Mouse (Mus musculus): ENCODE results near the gene Bzw1. TPM values are rescaled to one million over a fixed set of nuclear protein-coding genes. Genes with fewer than 3 reads are reported as not detected.
"Not testable (repeated sequence)": the region's sequence is repeated elsewhere in the genome, so short reads cannot be mapped to it uniquely, and the experiment has no call there.

Bzw1 gene
- polyA plus RNA-seq, 1 experiment from 2014 or later, result 111 TPM

GRCm38 (mm10) chr1:58364551-58364950 lies 28.1 kb upstream of the Bzw1 start:
- no peak overlapping the region for H3K9ac ChIP-seq (ENCODE audit: low read depth, low read length)
- WGBS (ENCODE audit: insufficient replicate concordance), result 77% methylated on average over 12 of the region's 12 CpGs
- ATAC-seq (ENCODE audit: low read depth), result no peak
- no peak overlapping the region for H3K4me2 ChIP-seq (ENCODE audit: low read depth, low read length)
- H3K9me3 ChIP-seq (replicated peaks; ENCODE audit: control insufficient read depth, low read length), result no peaks in the 10 kb centered on the region
- H3K27me3 ChIP-seq (ENCODE audit: control insufficient read depth, insufficient read depth, low read depth, low read length), result no peaks in the 10 kb centered on the region
- no peak overlapping the region for H3K27ac ChIP-seq (ENCODE audit: low read length)
- H3K4me3 ChIP-seq (ENCODE audit: low read depth, low read length), result no peak overlapping the region
- H3K4me1 ChIP-seq (ENCODE audit: control insufficient read depth, low read depth, low read length), result no peaks in the 10 kb centered on the region
- H3K36me3 ChIP-seq (ENCODE audit: control insufficient read depth, insufficient read depth), result no peaks in the 10 kb centered on the region

GRCm38 (mm10) chr1:58365829-58366228 lies 26.9 kb upstream of the Bzw1 start:
- Histone ChIP-seq H3K27ac (ENCODE audit: low read length) (no peak overlapping the region), H3K9me3 (replicated peaks; ENCODE audit: control insufficient read depth, low read length) (no peaks in the 10 kb centered on the region), H3K9ac (ENCODE audit: low read depth, low read length) (no peak overlapping the region), H3K4me1 (ENCODE audit: control insufficient read depth, low read depth, low read length) (no peaks in the 10 kb centered on the region), H3K36me3 (ENCODE audit: control insufficient read depth, insufficient read depth) (no peaks in the 10 kb centered on the region), H3K27me3 (ENCODE audit: control insufficient read depth, insufficient read depth, low read depth, low read length) (no peaks in the 10 kb centered on the region), H3K4me3 (ENCODE audit: low read depth, low read length) (no peak overlapping the region), H3K4me2 (ENCODE audit: low read depth, low read length) (no peak overlapping the region)
- no peak for ATAC-seq (ENCODE audit: low read depth)
- 66% methylated on average over 3 of the region's 3 CpGs for WGBS (ENCODE audit: insufficient replicate concordance)

- no peak for ATAC-seq (ENCODE audit: low read depth)
- Histone ChIP-seq H3K4me1 (ENCODE audit: control insufficient read depth, low read depth, low read length) (no peaks in the 10 kb centered on the region), H3K27me3 (ENCODE audit: control insufficient read depth, insufficient read depth, low read depth, low read length) (no peaks in the 10 kb centered on the region), H3K4me3 (ENCODE audit: low read depth, low read length) (no peak overlapping the region), H3K36me3 (ENCODE audit: control insufficient read depth, insufficient read depth) (no peaks in the 10 kb centered on the region), H3K9me3 (replicated peaks; ENCODE audit: control insufficient read depth, low read length) (no peaks in the 10 kb centered on the region), H3K4me2 (ENCODE audit: low read depth, low read length) (no peak overlapping the region), H3K9ac (ENCODE audit: low read depth, low read length) (no peak overlapping the region), H3K27ac (ENCODE audit: low read length) (no peak overlapping the region)
- WGBS (ENCODE audit: insufficient replicate concordance), result 74% methylated on average over 12 of the region's 12 CpGs
These were observed 25.8 kb upstream of the Bzw1 start for GRCm38 (mm10) chr1:58366737-58367471.

GRCm38 (mm10) chr1:58369716-58370115 lies 23.0 kb upstream of the Bzw1 start:
- H3K4me3 ChIP-seq (ENCODE audit: low read depth, low read length), result no peak overlapping the region
- H3K9ac ChIP-seq (ENCODE audit: low read depth, low read length), result no peak overlapping the region
- no peaks in the 10 kb centered on the region for H3K27me3 ChIP-seq (ENCODE audit: control insufficient read depth, insufficient read depth, low read depth, low read length)
- WGBS (ENCODE audit: insufficient replicate concordance), result 60% methylated on average over 2 of the region's 2 CpGs
- no peaks in the 10 kb centered on the region for H3K4me1 ChIP-seq (ENCODE audit: control insufficient read depth, low read depth, low read length)
- H3K4me2 ChIP-seq (ENCODE audit: low read depth, low read length), result no peak overlapping the region
- no peak for ATAC-seq (ENCODE audit: low read depth)
- no peaks in the 10 kb centered on the region for H3K9me3 ChIP-seq (replicated peaks; ENCODE audit: control insufficient read depth, low read length)
- no peak overlapping the region for H3K27ac ChIP-seq (ENCODE audit: low read length)
- no peaks in the 10 kb centered on the region for H3K36me3 ChIP-seq (ENCODE audit: control insufficient read depth, insufficient read depth)

- not testable (repeated sequence) for H3K27ac ChIP-seq (ENCODE audit: low read length); H3K36me3 ChIP-seq (ENCODE audit: control insufficient read depth, insufficient read depth); ATAC-seq (ENCODE audit: low read depth); H3K27me3 ChIP-seq (ENCODE audit: control insufficient read depth, insufficient read depth, low read depth, low read length); H3K4me2 ChIP-seq (ENCODE audit: low read depth, low read length); H3K9ac ChIP-seq (ENCODE audit: low read depth, low read length); H3K9me3 ChIP-seq (replicated peaks; ENCODE audit: control insufficient read depth, low read length); H3K4me3 ChIP-seq (ENCODE audit: low read depth, low read length); H3K4me1 ChIP-seq (ENCODE audit: control insufficient read depth, low read depth, low read length)
- 61% methylated on average over 2 of the region's 2 CpGs for WGBS (ENCODE audit: insufficient replicate concordance)
These were observed 18.4 kb upstream of the Bzw1 start for GRCm38 (mm10) chr1:58374266-58374665.

- Histone ChIP-seq H3K9me3 (replicated peaks; ENCODE audit: control insufficient read depth, low read length) (no peaks in the 10 kb centered on the region), H3K4me2 (ENCODE audit: low read depth, low read length) (no peak overlapping the region), H3K4me1 (ENCODE audit: control insufficient read depth, low read depth, low read length) (no peaks in the 10 kb centered on the region), H3K9ac (ENCODE audit: low read depth, low read length) (no peak overlapping the region), H3K36me3 (ENCODE audit: control insufficient read depth, insufficient read depth) (no peaks in the 10 kb centered on the region), H3K27me3 (ENCODE audit: control insufficient read depth, insufficient read depth, low read depth, low read length) (no peaks in the 10 kb centered on the region), H3K27ac (ENCODE audit: low read length) (no peak overlapping the region), H3K4me3 (ENCODE audit: low read depth, low read length) (no peak overlapping the region)
- no peak for ATAC-seq (ENCODE audit: low read depth)
- 43% methylated on average over 3 of the region's 3 CpGs for WGBS (ENCODE audit: insufficient replicate concordance)
These were observed 17.0 kb upstream of the Bzw1 start for GRCm38 (mm10) chr1:58375574-58376147.

- Histone ChIP-seq H3K9ac (ENCODE audit: low read depth, low read length) (no peak overlapping the region), H3K9me3 (replicated peaks; ENCODE audit: control insufficient read depth, low read length) (no peaks in the 10 kb centered on the region), H3K4me2 (ENCODE audit: low read depth, low read length) (no peak overlapping the region), H3K4me1 (ENCODE audit: control insufficient read depth, low read depth, low read length) (no peaks in the 10 kb centered on the region), H3K4me3 (ENCODE audit: low read depth, low read length) (no peak overlapping the region), H3K27me3 (ENCODE audit: control insufficient read depth, insufficient read depth, low read depth, low read length) (no peaks in the 10 kb centered on the region), H3K27ac (ENCODE audit: low read length) (no peak overlapping the region), H3K36me3 (ENCODE audit: control insufficient read depth, insufficient read depth) (no peaks in the 10 kb centered on the region)
- WGBS (ENCODE audit: insufficient replicate concordance), result 65% methylated on average over 5 of the region's 5 CpGs
- no peak for ATAC-seq (ENCODE audit: low read depth)
These were observed 10.0 kb upstream of the Bzw1 start for GRCm38 (mm10) chr1:58382586-58383281.

- WGBS (ENCODE audit: insufficient replicate concordance), result 41% methylated on average over 19 of the region's 19 CpGs
- peak overlapping the region; percentile 87 for H3K4me3 ChIP-seq (ENCODE audit: low read depth, low read length)
- no peaks in the 10 kb centered on the region for H3K27me3 ChIP-seq (ENCODE audit: control insufficient read depth, insufficient read depth, low read depth, low read length)
- H3K27ac ChIP-seq (ENCODE audit: low read length), result peak overlapping the region; percentile 97
- peak overlapping the region; percentile 94 for H3K9ac ChIP-seq (ENCODE audit: low read depth, low read length)
- peaks cover 15% of the 10 kb centered on the region for H3K36me3 ChIP-seq (ENCODE audit: control insufficient read depth, insufficient read depth)
- H3K9me3 ChIP-seq (replicated peaks; ENCODE audit: control insufficient read depth, low read length), result no peaks in the 10 kb centered on the region
- peak overlapping the region; percentile 88 for H3K4me2 ChIP-seq (ENCODE audit: low read depth, low read length)
- peaks cover 13% of the 10 kb centered on the region for H3K4me1 ChIP-seq (ENCODE audit: control insufficient read depth, low read depth, low read length)
- ATAC-seq (ENCODE audit: low read depth), result no peak
These were observed 1.1 kb upstream of the Bzw1 start for GRCm38 (mm10) chr1:58391421-58392267.

Measured in liver, embryonic 16.5 days (tissue).